Mouse (Mus musculus): ENCODE results near the gene Frem2. TPM values are rescaled to one million over a fixed set of nuclear protein-coding genes. Genes with fewer than 3 reads are reported as not detected.

Gene Frem2
- total and polyA plus RNA-seq, 3 experiments, result 3.5 to 6.7 (median 5.3) TPM

- no peak for TF ChIP-seq POLR2A (IDR thresholded peaks at IDR 0.05; ENCODE audit: insufficient read depth, low read depth, low read length)
- TF ChIP-seq CTCF (IDR thresholded peaks at IDR 0.05), result peak; percentile 66
- WGBS, result 45% methylated on average over 6 of the region's 6 CpGs
These were observed 154.7 kb downstream of the Frem2 start for GRCm38 (mm10) chr3:53502428-53502827.

GRCm38 (mm10) chr3:53498351-53498905 is 158.7 kb downstream of the Frem2 start:
- Histone ChIP-seq H3K79me2 (replicated peaks; ENCODE audit: control insufficient read depth, insufficient read depth, low read length) (no peaks in the 10 kb centered on the region), H3K36me3 (ENCODE audit: control insufficient read depth, insufficient read depth, low read length) (no peaks in the 10 kb centered on the region), H3K27ac (no peak overlapping the region), H3K4me3 (no peak overlapping the region), H3K27me3 (ENCODE audit: control insufficient read depth, insufficient read depth, low read length) (no peaks in the 10 kb centered on the region; the same call in 1 of the 2 replicates), H3K9ac (ENCODE audit: low read depth, low read length) (no peak overlapping the region), H3K4me1 (ENCODE audit: control insufficient read depth, insufficient read depth, low read length) (no peaks in the 10 kb centered on the region)
- intact Hi-C loops (cut with DNase I), result no loop called here
- WGBS, result 53% methylated on average over 6 of the region's 6 CpGs
- TF ChIP-seq CTCF (IDR thresholded peaks at IDR 0.05) (no peak), POLR2A (IDR thresholded peaks at IDR 0.05; ENCODE audit: insufficient read depth, low read depth, low read length) (no peak), EP300 (IDR thresholded peaks at IDR 0.05; ENCODE audit: insufficient read depth, low read depth, low read length) (no peak)
- DNase-seq, result peak in 1 of 2 experiments; percentile 28

More at GRCm38 (mm10) chr3:53502428-53502827, 154.7 kb downstream of the Frem2 start:
- Histone ChIP-seq H3K36me3 (ENCODE audit: control insufficient read depth, insufficient read depth, low read length) (no peaks in the 10 kb centered on the region), H3K4me3 (no peak overlapping the region), H3K27ac (no peak overlapping the region), H3K27me3 (ENCODE audit: control insufficient read depth, insufficient read depth, low read length) (no peaks in the 10 kb centered on the region), H3K4me1 (ENCODE audit: control insufficient read depth, insufficient read depth, low read length) (no peaks in the 10 kb centered on the region), H3K79me2 (replicated peaks; ENCODE audit: control insufficient read depth, insufficient read depth, low read length) (no peaks in the 10 kb centered on the region), H3K9ac (ENCODE audit: low read depth, low read length) (no peak overlapping the region)
- intact Hi-C loops (cut with DNase I), result no loop called here
- DNase-seq, result no peak

GRCm38 (mm10) chr3:53488353-53488752 is 168.8 kb downstream of the Frem2 start, which contains the start of gene Stoml3:
Stoml3 (plus strand) TSS chr3:53488653.
- Histone ChIP-seq H3K79me2 (replicated peaks; ENCODE audit: control insufficient read depth, insufficient read depth, low read length) (no peaks in the 10 kb centered on the region), H3K36me3 (ENCODE audit: control insufficient read depth, insufficient read depth, low read length) (no peaks in the 10 kb centered on the region), H3K4me3 (no peak within 1 kb of the TSS), H3K27ac (no peak within 1 kb of the TSS; the same call in 1 of the 2 replicates), H3K9ac (ENCODE audit: low read depth, low read length) (no peak within 1 kb of the TSS), H3K4me1 (ENCODE audit: control insufficient read depth, insufficient read depth, low read length) (peaks cover 7% of the 10 kb centered on the region), H3K27me3 (ENCODE audit: control insufficient read depth, insufficient read depth, low read length) (no peaks in the 10 kb centered on the region)
- no peak for TF ChIP-seq EP300 (IDR thresholded peaks at IDR 0.05; ENCODE audit: insufficient read depth, low read depth, low read length)
- TF ChIP-seq POLR2A (IDR thresholded peaks at IDR 0.05; ENCODE audit: insufficient read depth, low read depth, low read length), result no peak
- no peak for TF ChIP-seq CTCF (IDR thresholded peaks at IDR 0.05)
- intact Hi-C loops (cut with DNase I), result no loop called here
- no peak for DNase-seq
- WGBS, result 85% methylated on average over 6 of the region's 6 CpGs

- Histone ChIP-seq H3K9ac (ENCODE audit: low read depth, low read length) (no peak overlapping the region), H3K36me3 (ENCODE audit: control insufficient read depth, insufficient read depth, low read length) (no peaks in the 10 kb centered on the region), H3K4me3 (no peak overlapping the region), H3K27me3 (ENCODE audit: control insufficient read depth, insufficient read depth, low read length) (no peaks in the 10 kb centered on the region), H3K79me2 (replicated peaks; ENCODE audit: control insufficient read depth, insufficient read depth, low read length) (no peaks in the 10 kb centered on the region), H3K4me1 (ENCODE audit: control insufficient read depth, insufficient read depth, low read length) (peaks cover 7% of the 10 kb centered on the region), H3K27ac (no peak overlapping the region; the same call in 1 of the 2 replicates)
- no peak for DNase-seq
- intact Hi-C loops (cut with DNase I), result no loop called here
- TF ChIP-seq POLR2A (IDR thresholded peaks at IDR 0.05; ENCODE audit: insufficient read depth, low read depth, low read length) (no peak), CTCF (IDR thresholded peaks at IDR 0.05) (no peak), EP300 (IDR thresholded peaks at IDR 0.05; ENCODE audit: insufficient read depth, low read depth, low read length) (no peak)
- WGBS, result 36% methylated on average over 9 of the region's 9 CpGs
These were observed 170.1 kb downstream of the Frem2 start for GRCm38 (mm10) chr3:53486996-53487576.

GRCm38 (mm10) chr3:53486561-53486960 is 170.6 kb downstream of the Frem2 start:
- DNase-seq, result no peak
- H3K9ac ChIP-seq (ENCODE audit: low read depth, low read length), result no peak overlapping the region
- no peaks in the 10 kb centered on the region for H3K27me3 ChIP-seq (ENCODE audit: control insufficient read depth, insufficient read depth, low read length)
- H3K36me3 ChIP-seq (ENCODE audit: control insufficient read depth, insufficient read depth, low read length), result no peaks in the 10 kb centered on the region
- WGBS, result 36% methylated on average over 10 of the region's 10 CpGs
- H3K79me2 ChIP-seq (replicated peaks; ENCODE audit: control insufficient read depth, insufficient read depth, low read length), result no peaks in the 10 kb centered on the region
- peaks cover 7% of the 10 kb centered on the region for H3K4me1 ChIP-seq (ENCODE audit: control insufficient read depth, insufficient read depth, low read length)
- intact Hi-C loops (cut with DNase I), result no loop called here
- H3K27ac ChIP-seq, result no peak overlapping the region; the same call in 1 of the 2 replicates
- no peak overlapping the region for H3K4me3 ChIP-seq
- no peak for TF ChIP-seq EP300 (IDR thresholded peaks at IDR 0.05; ENCODE audit: insufficient read depth, low read depth, low read length)
- TF ChIP-seq CTCF (IDR thresholded peaks at IDR 0.05), result no peak
- no peak for TF ChIP-seq POLR2A (IDR thresholded peaks at IDR 0.05; ENCODE audit: insufficient read depth, low read depth, low read length)

GRCm38 (mm10) chr3:53483414-53484059 is 173.6 kb downstream of the Frem2 start:
- intact Hi-C loops (cut with DNase I), result no loop called here
- Histone ChIP-seq H3K4me1 (ENCODE audit: control insufficient read depth, insufficient read depth, low read length) (peaks cover 7% of the 10 kb centered on the region), H3K27me3 (ENCODE audit: control insufficient read depth, insufficient read depth, low read length) (no peaks in the 10 kb centered on the region), H3K36me3 (ENCODE audit: control insufficient read depth, insufficient read depth, low read length) (no peaks in the 10 kb centered on the region), H3K9ac (ENCODE audit: low read depth, low read length) (no peak overlapping the region), H3K79me2 (replicated peaks; ENCODE audit: control insufficient read depth, insufficient read depth, low read length) (no peaks in the 10 kb centered on the region), H3K4me3 (no peak overlapping the region), H3K27ac (no peak overlapping the region)
- 62% methylated on average over 8 of the region's 8 CpGs for WGBS
- no peak for DNase-seq
- no peak for TF ChIP-seq CTCF (IDR thresholded peaks at IDR 0.05)
- TF ChIP-seq POLR2A (IDR thresholded peaks at IDR 0.05; ENCODE audit: insufficient read depth, low read depth, low read length), result no peak
- no peak for TF ChIP-seq EP300 (IDR thresholded peaks at IDR 0.05; ENCODE audit: insufficient read depth, low read depth, low read length)
